Mouse (Mus musculus) E14TG2a.4 (cell line): ENCODE results near the gene Crtac1.

Experiments used
- CTCF ChIP-seq: conservative IDR thresholded peaks from 2 replicates; pipeline ENCODE4 v1.5.1; 2014; ENCODE audit warnings: low read length
- NANOG ChIP-seq: IDR thresholded peaks from 2 replicates; pipeline ENCODE4 v1.6.1; 2014; ENCODE audit warnings: borderline replicate concordance, low read length, mixed read lengths

GRCm38 (mm10) chr19:42442246-42443197, 10.9 kb upstream of the Crtac1 start:
- no peak for TF ChIP-seq NANOG
- no peak for TF ChIP-seq CTCF
